Mouse (Mus musculus) cerebellum, adult (tissue): ENCODE data around the gene Prkar1b.

ENCODE experiments used
- ATAC-seq: cut with Nextera tagmentation; 2 replicates; pipeline ENCODE4 v1.9.2; 2017; ENCODE audit warnings: mild to moderate bottlenecking, moderate library complexity, mixed read lengths; ENCODE audit not compliant: insufficient number of reproducible peaks, low FRiP score, low TSS enrichment

Prkar1b gene

DNA sequence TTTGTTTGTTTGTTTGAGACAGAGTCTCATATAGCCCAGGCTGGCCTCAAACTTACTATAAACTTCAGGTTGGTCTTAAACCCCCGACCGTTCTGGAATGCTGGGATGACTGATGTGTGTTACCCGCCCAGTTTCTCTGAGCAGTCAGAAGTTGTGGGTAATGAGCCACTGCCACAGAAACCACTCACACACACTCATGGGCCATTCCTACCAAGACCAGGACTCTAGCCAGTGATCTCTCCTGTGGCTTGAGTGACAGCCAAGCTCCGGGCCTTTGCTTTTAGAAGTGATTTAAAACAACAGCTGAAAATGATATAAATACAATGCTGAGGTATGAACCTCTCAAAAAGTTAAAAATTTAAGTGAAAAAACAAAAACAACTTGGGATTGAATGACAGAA is 34.9 kb downstream of the Prkar1b start:
- no peak for ATAC-seq

DNA sequence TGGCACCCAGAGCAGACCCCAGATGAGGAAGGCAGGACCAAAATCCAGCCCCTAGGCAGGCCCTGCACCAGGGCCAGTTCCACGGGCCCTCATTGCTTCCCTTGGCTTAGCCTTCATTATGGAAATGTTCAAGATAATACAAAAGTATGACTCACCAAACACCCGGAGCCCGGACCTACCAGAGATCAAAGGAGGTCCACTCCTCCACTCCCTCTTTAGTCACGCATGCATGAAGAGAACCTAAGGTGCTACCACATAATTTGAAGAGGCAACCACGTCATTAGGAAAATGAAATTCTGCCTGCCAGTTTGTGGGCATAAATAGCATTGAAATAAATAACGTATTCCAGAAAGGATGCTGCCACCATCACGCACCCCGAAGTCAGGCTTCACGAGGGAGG is 37.4 kb downstream of the Prkar1b start:
- ATAC-seq = no peak

DNA sequence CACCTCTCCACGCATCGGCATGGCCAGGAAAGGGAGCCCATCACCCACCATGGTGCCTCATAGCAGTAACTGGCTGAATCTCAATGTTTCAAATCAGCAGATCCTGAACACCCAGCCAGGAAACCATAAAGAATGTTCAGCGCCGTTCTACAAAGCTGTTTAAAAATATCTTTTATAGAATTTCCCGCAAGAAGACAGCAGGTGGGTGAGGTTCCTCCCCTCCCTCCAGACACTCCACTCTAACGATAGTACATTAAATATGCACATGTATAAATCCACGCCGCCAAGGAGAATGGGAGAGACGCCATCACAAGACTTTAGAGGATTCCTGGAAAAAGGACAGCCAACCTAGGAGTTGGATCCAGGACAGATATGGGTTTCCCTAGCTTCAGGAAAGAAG is 37.8 kb downstream of the Prkar1b start:
- ATAC-seq = no peak

DNA sequence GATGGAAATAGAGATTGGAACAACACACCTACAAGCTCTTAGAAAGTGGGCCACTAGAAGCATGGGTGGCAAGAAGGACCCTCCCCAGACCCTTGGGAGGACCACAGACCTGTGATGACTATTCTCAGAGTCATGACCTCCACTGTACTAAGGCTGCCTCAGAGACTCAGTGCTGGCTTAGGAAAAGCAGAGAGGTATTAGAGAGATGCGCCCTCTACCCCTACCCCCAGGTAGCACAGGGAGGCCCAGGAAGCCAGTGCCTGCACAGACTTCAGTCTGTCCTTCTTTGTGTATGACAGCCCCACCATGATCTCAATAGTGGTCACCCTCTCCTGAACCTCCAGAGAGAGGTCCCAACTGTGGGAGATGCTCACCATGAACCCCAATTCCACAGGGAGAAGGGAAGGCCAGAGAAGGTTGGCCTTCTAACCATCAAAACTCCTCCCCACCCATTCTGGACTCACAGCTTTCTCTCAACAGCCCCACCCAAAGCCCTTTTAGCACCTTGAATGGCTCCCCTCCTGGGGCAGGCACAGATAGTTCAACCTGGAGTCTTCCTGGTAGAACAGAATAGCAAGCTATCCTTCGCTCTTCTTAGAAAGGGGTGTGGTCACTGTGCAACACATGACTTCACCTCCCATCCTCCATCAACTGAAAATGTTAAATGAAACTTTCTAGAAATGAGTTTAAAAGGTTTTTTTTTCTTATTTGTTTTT is 39.5 kb downstream of the Prkar1b start:
- ATAC-seq = no peak

DNA sequence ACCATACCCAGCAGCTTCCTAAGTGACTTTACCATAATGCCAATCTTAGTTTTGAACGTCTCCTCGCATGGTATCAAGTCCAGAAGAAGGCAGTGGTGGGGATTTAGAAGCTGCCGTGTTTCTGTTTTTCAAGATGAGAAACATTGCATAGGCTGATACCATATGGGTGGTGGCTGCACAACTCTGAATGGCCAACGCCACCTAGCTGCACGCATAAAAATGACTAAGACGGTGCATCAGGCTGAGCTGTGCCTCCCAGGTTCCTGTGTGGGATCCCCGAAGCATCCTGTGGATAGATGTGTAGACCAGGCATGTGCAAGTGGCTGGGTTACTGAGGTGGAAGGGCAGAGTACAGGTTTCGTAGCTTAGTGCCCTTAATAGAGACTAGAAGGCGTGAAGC is 42.0 kb downstream of the Prkar1b start:
- ATAC-seq = peak; percentile 40; the same call in 1 of the 2 replicates

DNA sequence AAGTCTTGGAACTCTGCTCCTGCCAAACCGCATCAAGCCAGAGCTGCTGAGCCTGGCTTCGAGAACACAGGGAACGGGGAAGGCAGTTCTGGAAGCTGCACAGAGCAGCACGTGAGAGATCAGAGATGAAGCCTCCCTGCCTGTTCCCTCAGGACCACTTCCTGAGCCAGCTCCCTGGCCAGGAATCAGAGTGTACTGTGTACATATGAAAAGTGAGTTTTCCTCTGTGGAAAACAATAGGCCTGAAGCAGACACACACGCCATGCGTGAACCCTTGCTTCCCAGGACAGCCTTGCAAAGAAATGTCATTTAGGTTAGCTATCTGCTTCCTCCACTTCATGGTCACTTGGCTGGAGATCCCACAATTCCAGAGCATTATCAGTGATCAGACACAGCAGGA is 48.0 kb downstream of the Prkar1b start:
- ATAC-seq = no peak

DNA sequence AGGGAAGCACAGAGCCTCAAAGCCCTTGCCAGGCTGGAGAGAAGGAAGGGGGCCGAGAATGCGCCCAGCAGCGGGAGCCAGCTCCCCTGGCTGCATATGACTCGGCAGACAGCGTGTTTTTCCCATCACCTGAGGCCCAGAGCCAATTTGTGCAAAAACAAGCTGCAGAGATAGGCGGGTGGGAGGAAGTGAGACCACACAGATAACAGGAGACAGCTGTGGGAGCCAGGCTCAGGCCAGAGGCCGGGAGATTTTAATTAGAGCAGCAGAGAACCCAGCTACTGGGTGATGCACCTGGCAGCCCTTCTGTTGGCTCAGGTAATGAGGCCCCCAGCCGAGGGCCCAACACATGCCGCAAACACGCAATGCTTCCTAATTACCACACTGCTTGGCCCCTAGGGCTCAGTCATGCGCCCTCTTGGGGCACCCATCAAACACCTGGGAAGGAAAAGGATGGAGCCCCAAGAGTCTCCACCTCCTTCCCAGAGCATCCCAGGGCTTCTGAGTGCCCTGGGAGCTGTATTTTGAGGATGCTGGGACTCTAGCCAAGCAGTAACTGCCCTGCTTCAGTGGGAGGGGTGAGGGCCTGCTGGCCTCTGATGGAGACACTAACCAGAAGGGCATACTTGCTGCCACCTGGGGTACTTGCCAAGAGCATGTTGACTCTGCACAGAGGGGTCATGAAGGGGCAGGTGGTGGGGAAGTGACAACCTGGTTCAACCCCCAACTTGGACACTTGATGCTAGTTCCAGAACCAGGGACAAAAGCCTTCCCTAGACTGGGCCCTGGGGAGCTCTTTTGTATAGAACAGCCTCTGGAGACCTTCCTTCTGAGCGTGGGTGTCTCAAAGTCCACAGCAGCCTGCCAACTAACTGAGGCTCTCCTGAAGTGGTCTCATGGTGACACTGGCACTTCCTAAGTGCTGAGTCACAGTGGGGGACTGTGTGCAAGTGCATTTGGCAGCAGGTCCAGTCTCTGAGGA is 50.5 kb downstream of the Prkar1b start:
- ATAC-seq = peak; percentile 74; the same call in 1 of the 2 replicates

DNA sequence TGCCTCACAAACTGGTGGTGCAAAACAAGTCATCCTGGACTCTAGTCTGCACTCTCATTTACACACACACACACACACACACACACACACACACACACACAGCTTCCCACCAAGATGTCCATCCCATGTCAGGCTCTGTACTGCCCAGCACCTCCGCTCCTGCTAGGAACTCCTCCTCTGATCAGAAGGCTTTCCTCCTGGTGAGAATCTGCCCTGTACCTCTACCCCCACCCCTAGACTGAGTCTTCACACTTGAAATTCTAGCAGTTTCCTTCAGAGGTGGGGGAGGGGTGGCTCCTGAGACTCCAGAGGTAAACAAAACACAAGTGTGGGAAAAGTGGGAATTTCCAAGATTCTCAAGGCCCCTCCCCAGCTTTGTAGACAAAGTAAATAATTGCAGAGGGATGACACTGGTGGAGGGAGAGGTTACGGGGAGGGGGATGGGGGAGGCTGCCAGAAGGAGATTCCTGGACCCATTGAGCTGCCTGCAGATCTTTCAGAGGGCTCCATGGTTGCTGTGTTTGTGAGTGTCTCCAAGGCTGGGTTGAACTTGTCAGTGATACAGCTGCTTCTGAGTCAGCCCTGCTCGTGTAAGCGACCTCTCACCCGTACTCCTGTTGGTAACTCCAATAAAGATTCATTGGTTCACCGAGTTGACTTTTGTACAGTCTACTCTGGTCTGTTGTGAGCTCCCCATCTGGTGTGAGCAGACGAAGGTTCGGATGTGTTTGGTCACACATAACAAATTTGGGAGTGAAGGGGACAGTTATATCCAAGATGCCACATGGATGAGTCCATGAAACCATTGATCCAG is 54.3 kb downstream of the Prkar1b start:
- no peak for ATAC-seq

DNA sequence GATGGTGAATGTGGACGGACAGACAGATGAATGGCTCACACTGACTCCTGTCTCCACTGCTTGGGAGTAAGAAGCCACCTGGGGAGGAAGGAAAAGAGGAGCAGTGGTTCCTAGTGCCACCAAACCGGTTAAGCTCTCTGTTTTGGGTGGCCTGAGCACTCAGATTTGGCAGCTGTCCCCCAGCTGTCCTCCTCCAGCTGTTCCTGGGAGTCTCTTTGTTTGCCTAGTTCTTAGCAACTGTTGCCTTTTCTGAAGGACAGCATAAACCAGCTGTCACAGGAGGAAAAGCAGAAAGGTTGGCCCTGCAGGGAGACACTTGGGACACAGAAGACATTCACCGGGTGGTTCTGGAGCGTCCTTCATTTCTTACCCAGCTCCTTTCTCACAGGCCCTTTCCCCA is 56.3 kb downstream of the Prkar1b start:
- no peak for ATAC-seq

DNA sequence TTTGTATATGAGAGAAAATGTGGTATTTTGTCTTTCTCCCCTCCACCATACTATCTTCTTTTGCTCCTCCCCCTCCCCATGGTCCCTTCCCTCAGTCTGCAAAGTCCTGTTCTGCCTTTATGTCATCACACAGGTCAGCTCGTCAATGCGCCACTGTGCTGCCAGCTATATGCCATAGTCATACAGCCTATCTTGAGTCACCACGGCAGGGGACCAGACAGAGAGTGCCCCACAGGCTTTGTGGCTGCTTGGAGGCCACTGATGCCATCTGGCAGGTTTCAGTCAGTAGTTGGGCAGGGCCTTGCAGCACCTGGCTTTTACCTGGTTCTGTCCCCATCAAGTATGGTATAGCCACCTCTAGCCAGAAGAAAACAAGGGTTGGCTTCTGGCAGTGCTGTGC is 58.1 kb downstream of the Prkar1b start:
- no peak for ATAC-seq

DNA sequence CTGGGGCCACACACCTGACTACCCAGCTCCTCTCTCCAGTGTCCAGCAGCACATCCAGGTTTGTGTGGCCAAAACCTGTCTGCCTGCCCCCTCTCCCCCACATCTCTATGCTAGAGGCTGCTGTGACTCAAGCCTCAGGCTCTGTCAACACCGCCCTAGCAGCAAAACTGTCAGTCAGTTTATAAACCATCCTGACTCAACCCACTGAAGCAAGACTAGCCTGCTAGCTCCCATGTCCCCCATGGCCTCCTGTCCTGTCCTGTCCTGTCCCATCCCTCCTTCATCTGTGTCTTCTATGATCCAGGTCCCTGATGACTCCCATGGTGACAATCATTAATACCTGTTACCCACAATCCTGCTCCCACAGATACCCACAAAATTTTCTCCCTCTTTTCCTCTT is 59.6 kb downstream of the Prkar1b start:
- no peak for ATAC-seq

DNA sequence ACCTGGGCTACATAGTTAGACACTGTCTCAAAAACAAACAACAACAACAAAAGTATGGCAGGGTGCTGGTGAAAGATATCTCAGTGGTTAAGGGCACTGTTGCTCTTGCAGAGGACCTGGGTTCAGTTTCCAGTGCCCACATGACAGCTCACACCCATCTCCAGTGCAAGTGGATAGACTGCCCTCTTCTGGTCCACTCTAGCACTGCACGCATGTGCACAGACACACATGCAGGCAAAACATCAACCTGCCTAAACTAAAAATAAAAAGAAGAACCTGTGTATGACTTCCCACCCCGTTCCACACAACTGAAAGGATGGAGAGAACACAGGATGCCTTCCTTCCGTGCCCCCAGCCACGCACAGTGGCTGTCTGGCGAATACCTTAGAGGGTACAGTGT is 61.6 kb downstream of the Prkar1b start:
- ATAC-seq = no peak

DNA sequence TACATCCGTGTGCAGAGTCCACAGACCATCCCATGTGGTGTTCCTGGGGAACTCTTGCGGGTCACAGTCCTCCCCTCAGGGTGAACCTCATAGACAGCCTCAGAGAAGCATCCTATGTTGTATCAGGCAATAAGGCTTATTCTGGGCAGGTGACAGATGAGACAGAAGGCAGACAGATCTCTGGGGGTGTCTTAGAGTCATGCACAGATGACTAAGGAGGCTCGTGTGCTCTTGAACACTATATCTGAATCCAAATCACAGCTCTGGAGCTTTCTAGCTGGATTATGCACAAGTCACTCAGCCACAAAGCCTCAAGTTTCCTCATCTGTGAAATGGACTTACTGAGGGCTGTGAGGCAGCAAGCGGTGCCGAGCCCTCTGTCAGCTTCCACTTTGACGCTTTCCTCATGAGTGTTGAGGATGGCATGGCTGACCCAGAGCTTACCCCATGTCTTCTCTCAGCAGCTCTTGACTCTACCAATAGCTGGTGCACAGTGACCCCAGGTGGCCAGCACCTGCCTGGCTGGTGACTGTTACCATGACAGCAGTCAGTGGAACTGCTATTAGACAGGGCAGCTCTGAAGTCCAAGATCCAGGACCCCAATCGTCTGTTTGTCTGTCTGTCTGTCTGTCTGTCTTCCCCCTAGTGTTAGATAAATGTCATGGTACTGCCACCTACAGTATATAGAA is 64.8 kb downstream of the Prkar1b start:
- ATAC-seq = no peak

DNA sequence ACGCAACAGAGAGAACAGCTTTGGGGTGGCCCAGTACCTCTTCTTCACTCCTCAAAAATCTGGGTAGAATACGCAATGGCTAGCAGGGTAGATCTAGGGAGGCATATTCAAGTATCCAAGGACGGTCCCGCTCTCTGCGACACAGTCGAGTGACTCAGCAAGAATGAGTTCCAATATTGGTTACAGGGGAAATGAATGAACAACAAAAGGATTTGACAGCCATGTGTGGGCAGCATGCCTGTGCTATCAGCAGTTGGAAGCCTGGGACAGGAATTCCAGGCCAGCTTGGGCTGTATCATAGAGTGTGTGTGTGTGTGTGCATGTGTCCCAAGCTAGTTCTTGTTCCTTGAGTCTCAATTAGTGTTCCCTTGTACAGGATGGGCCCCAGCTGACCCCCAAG is 65.5 kb downstream of the Prkar1b start:
- ATAC-seq = 0 out of 2 replicates have a peak, but pooled peaks have one; percentile 64

DNA sequence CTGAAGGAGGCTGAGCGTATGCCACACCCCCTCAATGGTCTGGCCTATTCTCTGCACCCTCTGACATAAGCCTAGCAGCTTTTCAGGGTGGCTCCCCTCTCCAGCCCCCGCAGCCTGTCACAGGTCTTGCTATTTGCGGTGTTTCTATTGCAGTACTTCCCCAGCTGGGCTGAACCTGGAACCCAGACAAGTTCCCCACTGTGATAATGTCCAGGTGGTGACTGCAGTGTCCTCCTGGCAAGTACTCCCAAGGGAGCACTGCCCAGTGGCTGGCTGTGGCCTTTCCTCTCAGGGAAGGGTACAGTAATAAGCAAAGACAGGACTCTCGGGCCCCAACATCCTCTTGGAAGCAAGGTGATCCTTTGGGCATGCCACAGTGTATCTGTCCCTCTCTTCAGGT is 66.0 kb downstream of the Prkar1b start:
- no peak for ATAC-seq

DNA sequence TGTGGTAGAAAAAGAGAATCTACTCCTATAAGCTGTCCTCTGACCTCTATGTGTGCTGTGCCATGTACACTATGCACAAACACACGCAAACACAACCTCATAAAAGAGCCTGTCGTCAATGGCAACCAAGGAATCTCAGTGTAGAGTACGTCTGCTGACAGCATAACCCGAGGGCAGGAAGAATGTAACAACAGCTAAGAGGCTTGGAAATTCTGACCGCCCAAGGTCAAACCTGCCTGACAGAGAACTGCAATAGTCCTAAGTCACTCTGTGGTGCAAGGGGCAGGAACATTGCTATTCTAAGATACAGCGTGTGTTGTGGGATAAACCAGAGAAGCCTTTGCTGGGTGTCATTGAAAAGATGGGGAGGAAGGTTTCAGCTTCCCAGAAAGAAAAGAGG is 68.4 kb downstream of the Prkar1b start:
- ATAC-seq = no peak

DNA sequence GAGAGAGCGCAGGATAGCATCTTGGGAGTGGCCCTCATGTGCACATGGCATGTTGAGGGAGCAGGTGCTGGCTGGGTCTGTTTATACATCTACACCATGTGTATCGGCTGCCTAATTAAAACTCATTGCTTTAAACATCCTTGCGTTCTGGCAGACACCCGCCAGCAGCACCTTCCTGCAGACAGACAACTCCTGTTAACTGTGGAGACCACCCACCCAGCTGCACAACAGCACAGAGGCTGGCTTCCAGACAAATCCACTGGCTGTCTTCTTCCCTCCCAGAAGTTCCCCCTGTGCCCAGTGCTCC is 71.7 kb downstream of the Prkar1b start:
- no peak for ATAC-seq

DNA sequence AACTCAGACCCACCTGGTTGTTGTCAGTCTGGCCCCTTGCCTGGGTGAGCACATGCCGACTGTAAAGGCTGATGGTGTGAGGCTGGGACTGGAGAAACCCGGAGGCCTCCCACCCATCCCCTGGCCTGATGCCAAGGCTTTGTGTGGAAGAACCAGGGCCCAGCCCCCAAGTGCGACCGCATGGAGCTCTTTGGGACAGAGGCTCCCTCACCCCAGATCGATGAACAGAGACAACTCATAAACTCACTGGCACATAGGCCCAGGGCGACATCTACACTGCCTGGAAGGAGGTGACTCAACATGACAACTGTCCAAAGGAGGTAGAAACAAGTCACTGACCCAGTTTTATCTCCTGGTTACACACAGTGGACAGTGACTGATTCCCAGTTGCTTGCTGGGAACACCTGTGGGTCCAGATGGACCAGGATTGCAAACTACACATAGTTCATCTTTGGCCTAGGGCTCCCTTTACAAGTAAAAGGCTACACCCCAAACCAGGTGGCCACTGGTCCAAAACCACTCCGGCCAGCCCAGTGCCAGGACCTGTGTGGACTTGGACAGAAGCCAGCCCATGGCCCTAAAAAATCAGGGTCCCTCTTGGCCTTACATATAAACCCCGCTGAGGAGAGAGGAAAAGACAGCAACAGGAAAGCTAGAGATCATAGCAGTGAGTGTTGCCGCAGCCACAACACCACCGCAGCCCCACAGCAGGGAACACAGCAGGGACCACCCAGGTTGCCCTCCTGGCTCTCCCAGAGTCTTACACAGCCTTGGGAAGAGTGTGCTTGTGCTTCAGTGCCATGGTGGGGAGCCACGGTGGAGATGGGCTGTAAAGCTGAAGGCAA is 72.3 kb downstream of the Prkar1b start:
- ATAC-seq = peak; percentile 51

DNA sequence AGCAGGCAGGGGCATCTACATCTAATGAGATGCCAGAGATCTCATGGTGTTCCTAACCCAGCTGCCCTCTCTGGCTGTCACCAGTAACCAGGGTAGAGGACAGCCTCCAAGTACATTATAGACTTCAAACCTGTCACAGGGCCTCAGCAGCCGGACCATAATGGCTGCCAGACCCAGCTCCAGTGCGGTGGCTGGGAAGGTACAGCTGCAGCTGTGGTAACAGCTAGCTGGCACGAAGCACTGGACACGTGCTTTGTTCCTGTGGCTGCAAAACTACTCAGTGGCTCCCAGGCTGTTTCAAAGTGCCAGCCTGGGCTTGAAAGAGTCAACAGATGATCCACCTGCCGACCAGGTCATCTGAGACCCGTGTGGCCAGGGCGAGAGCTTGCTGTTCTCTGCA is 73.4 kb downstream of the Prkar1b start:
- ATAC-seq = no peak
